Mouse (Mus musculus) midbrain, embryonic 11.5 days (tissue): ENCODE data around the gene Tmem171. TPM values are rescaled to one million over a fixed set of nuclear protein-coding genes. Genes with fewer than 3 reads are reported as not detected.

Experiments
- ATAC-seq: fragments of 200-750 bp; cut with Nextera tagmentation; 2 replicates; pipeline ENCODE4 v1.8.0; 2017; ENCODE audit warnings: moderate TSS enrichment, moderate library complexity; ENCODE audit not compliant: low FRiP score
- DNase-seq: peaks from one replicate; pipeline ENCODE4 v3.0.0; 2015; ENCODE audit warnings: low spot score; ENCODE audit errors: missing footprints
- H3K27ac ChIP-seq: fragments of 300-500 bp; sonication (generic); 2 replicates; pipeline ENCODE4 v1.5.1; 2014; ENCODE audit warnings: low read depth, low read length
- H3K27me3 ChIP-seq: fragments of 300-500 bp; sonication (generic); 2 replicates; pipeline ENCODE4 v1.6.1; 2014; ENCODE audit warnings: mild to moderate bottlenecking, low read length, moderate library complexity, mixed read lengths; ENCODE audit not compliant: control insufficient read depth, insufficient read depth
- H3K36me3 ChIP-seq: fragments of 300-500 bp; sonication (generic); 2 replicates; pipeline ENCODE4 v1.6.1; 2014; ENCODE audit warnings: mild to moderate bottlenecking, low read length, moderate library complexity, mixed read lengths; ENCODE audit not compliant: control insufficient read depth, insufficient read depth
- H3K4me1 ChIP-seq: fragments of 300-500 bp; sonication (generic); 2 replicates; pipeline ENCODE4 v1.6.1; 2014; ENCODE audit warnings: low read length; ENCODE audit not compliant: control insufficient read depth, insufficient read depth
- H3K4me2 ChIP-seq: fragments of 300-500 bp; sonication (generic); 2 replicates; pipeline ENCODE4 v1.6.1; 2014; ENCODE audit warnings: mild to moderate bottlenecking, moderate library complexity
- H3K4me3 ChIP-seq: fragments of 300-500 bp; sonication (generic); 2 replicates; pipeline ENCODE4 v1.5.1; 2014; ENCODE audit warnings: low read depth, low read length
- H3K9ac ChIP-seq: fragments of 300-500 bp; sonication (generic); 2 replicates; pipeline ENCODE4 v1.6.1; 2014; ENCODE audit warnings: low read length
- H3K9me3 ChIP-seq: fragments of 300-500 bp; sonication (generic); 2 replicates; pipeline ENCODE4 v1.6.1; 2016; ENCODE audit warnings: low read length; ENCODE audit not compliant: control insufficient read depth
- WGBS: fragments of 180-500 bp; shearing (Covaris S2); extraction: QIAGEN DNeasy Blood & Tissue Kit; methylation state at CpG from one replicate; pipeline ENCODE4 v1.1.7; 2014; 5-methylcytosine and 5-hydroxymethylcytosine counted together
- polyA plus RNA-seq: library from polyadenylated mRNA; unstranded; fragments of >200 nt; fragmentation: Nextera tagmentation; extraction: Ambion mirVana; gene quantifications from 2 replicates; pipeline ENCODE4 v1.2.1, GENCODE M21; 2014

The Tmem171 gene
- polyA plus RNA-seq, 1 experiment from 2014 or later, result not detected

DNA sequence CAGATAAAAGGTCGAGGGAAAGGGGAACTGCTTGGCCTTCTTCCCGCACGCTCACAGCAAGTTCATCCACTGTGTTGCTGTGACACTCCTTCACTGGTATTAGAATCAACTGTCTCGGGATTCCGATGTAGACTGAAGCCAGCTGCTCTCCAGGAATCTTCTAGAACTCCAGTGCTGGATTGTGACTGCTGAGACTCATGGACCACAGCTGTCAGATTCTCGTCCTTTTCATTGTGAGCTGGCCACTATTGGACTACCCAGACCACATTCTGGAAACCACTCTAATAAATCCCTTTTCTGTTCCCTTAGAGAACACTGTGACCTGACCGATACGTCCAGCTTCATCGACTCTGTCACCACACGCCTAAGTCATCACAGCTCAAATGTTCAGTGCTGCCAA lies 29.4 kb downstream of the Tmem171 start:
- Histone ChIP-seq H3K36me3 (no peaks in the 10 kb centered on the region), H3K27ac (no peak overlapping the region), H3K4me2 (no peak overlapping the region), H3K27me3 (no peaks in the 10 kb centered on the region), H3K9me3 (no peaks in the 10 kb centered on the region), H3K9ac (no peak overlapping the region), H3K4me1 (no peaks in the 10 kb centered on the region), H3K4me3 (no peak overlapping the region)
- WGBS, result 90% methylated on average over 10 of the region's 10 CpGs
- ATAC-seq (no peak), DNase-seq (no peak)

DNA sequence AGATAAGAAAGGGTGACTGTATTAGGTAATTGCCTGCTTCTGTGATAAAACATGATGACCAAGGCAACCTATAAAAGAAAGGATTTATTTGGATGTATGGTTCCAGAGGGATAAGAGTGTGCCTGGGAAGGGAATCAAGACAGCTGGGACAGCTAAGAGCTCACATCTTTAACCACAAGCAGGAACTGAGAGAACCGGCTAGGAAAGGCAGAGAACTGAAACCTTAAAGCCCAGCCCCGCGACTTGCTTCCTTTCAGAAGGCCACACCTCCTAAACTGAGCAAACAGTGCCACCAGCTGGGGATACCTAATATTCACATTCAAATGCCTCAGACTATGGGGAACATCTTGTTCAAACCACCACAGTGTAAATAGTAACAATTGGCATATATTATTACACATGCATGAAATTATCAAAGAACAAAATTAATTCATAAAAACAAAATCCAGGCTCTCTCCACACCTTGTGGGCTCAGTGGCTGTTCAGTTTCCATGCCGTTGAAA lies 32.4 kb downstream of the Tmem171 start:
- Histone ChIP-seq H3K4me3 (no peak overlapping the region), H3K27ac (no peak overlapping the region), H3K9me3 (no peaks in the 10 kb centered on the region), H3K36me3 (no peaks in the 10 kb centered on the region), H3K9ac (no peak overlapping the region), H3K27me3 (no peaks in the 10 kb centered on the region), H3K4me2 (no peak overlapping the region), H3K4me1 (no peaks in the 10 kb centered on the region)
- DNase-seq (no peak), ATAC-seq (no peak)
- WGBS, result 87% methylated on average over 4 of the region's 4 CpGs

DNA sequence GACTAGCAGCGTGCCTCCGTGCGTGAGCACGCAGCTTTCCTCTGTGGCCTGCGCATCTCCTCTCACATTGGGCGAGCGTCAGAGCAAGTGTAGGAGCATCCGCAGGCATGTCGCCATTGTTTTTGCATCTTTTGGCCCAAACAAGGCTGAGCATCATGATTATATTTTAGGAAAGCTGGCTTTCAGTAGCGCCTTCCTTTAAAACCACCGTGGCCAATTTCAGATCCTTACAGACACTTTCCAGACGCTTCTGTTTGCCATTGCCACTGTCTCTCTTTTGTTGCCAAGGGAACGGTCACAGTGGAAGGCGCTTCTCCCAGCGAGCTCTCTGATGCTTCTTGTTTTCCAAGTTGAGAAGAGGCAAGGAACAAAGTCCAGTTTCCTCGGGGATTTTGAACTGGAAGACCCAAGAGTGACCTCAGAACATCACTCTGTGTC lies 38.6 kb downstream of the Tmem171 start:
- Histone ChIP-seq H3K27me3 (no peaks in the 10 kb centered on the region), H3K4me2 (no peak overlapping the region), H3K9ac (no peak overlapping the region), H3K36me3 (no peaks in the 10 kb centered on the region), H3K27ac (no peak overlapping the region), H3K4me1 (no peaks in the 10 kb centered on the region), H3K9me3 (no peaks in the 10 kb centered on the region), H3K4me3 (no peak overlapping the region)
- no peak for ATAC-seq
- 80% methylated on average over 16 of the region's 16 CpGs for WGBS
- DNase-seq, result no peak

DNA sequence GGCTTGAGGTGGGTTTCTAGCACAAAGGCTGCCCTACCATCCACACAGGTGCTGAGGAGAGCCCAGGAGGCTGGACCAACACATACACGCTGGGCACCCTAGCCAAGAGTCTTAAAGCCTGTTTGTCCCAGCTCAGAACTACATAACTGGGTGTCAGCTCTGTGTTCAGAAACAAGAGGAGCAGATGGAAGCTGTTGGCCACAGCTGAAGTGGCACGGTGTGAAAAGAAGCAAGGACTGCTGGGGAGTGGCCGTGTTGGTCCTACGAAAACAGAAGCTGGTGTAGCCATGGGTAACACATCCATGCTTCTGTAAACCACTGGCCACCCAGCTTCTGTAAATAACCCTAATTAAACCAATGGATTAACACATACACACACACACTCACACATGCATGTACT lies 39.3 kb downstream of the Tmem171 start:
- 90% methylated on average over 4 of the region's 4 CpGs for WGBS
- Histone ChIP-seq H3K9me3 (no peaks in the 10 kb centered on the region), H3K9ac (no peak overlapping the region)

DNA sequence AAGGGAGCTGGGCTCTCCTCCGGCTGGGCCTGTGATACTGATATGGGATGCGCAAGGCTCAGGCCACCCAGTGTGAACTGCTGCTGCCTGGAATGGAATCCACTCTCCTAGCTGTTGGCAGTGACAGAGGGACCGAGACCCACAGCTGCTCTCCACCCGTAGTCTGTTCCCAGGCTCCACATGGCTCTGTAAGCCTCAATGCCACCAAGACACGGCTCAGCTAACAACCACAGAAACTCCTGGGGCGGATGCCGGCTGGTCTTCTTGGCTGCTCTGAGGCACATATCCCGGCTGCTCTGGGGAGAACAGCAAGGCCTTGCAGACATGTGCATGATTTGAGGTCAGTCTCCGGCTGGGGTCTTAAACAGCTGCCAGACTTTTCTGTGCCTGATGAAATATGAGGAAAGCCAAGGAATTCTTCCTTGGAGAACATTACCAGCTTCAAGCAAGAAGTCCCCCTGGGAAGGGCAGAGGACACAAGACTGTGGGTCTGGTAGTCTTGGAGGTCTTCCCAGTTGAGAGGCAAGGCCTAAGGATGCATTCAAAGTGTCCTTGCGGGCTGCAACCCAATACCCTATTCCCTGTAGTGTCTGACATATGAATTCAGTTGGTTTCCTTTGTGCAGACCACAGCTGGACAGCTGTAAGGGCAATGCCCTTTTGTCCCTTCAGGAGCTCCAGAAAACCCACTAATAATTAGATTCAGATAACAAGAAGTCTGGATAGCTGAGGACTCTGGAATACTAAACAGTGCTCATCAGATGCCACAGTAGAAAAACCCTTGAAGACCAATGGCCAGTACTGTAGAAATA lies 40.3 kb downstream of the Tmem171 start:
- Histone ChIP-seq H3K4me1 (no peaks in the 10 kb centered on the region), H3K9ac (no peak overlapping the region), H3K36me3 (no peaks in the 10 kb centered on the region), H3K4me3 (no peak overlapping the region), H3K27ac (no peak overlapping the region), H3K27me3 (no peaks in the 10 kb centered on the region), H3K4me2 (no peak overlapping the region), H3K9me3 (no peaks in the 10 kb centered on the region)
- no peak for DNase-seq
- ATAC-seq, result no peak
- WGBS, result 82% methylated on average over 10 of the region's 10 CpGs

More for the DNA sequence above, 39.3 kb downstream of the Tmem171 start:
- Histone ChIP-seq H3K27ac (no peak overlapping the region), H3K4me3 (no peak overlapping the region), H3K27me3 (no peaks in the 10 kb centered on the region), H3K36me3 (no peaks in the 10 kb centered on the region), H3K4me2 (no peak overlapping the region), H3K4me1 (no peaks in the 10 kb centered on the region)
- ATAC-seq, result no peak
- DNase-seq, result no peak

DNA sequence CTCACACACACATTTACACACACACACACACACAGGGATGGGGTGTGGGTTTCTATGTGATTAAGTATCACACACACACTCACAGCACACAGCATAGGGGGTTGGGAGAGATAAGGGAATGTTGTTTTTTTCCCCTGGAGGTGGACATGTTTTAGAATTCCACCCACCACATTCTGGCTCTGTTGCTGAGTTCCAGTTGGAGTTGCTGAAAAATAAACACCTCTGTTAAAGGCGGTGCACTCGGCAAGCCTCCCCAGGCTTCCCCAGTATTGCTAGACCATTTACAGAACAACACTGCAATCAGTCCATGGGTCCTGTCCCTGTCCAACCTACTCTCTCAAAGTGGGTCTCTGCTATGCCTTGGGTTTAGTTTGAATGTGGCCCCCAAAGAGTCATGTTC lies 42.4 kb downstream of the Tmem171 start:
- H3K4me3 ChIP-seq, result no peak overlapping the region

DNA sequence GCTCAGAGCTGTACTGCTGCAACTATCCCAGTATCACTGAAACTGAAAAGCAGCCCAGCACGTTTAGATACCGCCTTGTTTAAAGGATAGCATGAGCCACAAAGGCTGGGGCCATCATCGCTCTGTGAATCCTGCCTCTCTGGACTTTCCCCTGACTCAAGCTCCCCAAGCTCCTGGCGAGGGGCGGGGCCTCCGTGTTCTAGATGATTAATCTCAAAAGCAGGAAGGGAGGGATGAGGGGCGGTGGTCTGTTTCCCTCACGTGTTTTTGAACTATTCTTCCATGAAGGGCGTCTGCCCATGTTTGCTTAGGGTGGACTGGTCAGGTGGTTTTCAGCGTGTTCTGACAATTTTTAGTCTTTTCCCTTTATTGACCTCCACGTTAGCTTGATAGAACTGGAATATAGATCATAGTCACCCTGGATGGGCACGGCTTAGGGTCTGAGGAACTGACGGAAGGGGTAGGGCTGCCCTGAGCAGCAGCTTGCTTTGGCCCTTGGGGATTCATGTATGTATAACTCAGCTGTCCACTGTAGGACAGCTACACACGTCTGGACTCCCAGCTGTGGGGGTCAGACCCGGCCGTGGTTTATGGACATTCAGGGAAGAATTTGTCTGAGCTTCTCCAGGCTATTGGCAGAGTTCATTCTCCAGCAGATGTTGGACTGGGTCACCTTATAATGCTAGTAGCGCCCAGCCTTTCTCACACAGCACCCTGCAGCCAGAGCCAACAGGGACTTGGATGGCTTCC lies 43.2 kb downstream of the Tmem171 start:
- DNase-seq (no peak), ATAC-seq (no peak)
- H3K27ac ChIP-seq, result no peak overlapping the region
- no peak overlapping the region for H3K4me3 ChIP-seq
- H3K9ac ChIP-seq, result no peak overlapping the region
- no peaks in the 10 kb centered on the region for H3K4me1 ChIP-seq
- no peaks in the 10 kb centered on the region for H3K9me3 ChIP-seq
- WGBS, result 74% methylated on average over 17 of the region's 17 CpGs
- no peak overlapping the region for H3K4me2 ChIP-seq
- no peaks in the 10 kb centered on the region for H3K27me3 ChIP-seq
- no peaks in the 10 kb centered on the region for H3K36me3 ChIP-seq

More for the DNA sequence above, 42.4 kb downstream of the Tmem171 start:
- Histone ChIP-seq H3K27ac (no peak overlapping the region), H3K36me3 (no peaks in the 10 kb centered on the region), H3K4me2 (no peak overlapping the region), H3K9me3 (no peaks in the 10 kb centered on the region), H3K4me1 (no peaks in the 10 kb centered on the region), H3K9ac (no peak overlapping the region), H3K27me3 (no peaks in the 10 kb centered on the region)
- ATAC-seq (no peak), DNase-seq (no peak)
- WGBS, result 89% methylated on average over 2 of the region's 2 CpGs

DNA sequence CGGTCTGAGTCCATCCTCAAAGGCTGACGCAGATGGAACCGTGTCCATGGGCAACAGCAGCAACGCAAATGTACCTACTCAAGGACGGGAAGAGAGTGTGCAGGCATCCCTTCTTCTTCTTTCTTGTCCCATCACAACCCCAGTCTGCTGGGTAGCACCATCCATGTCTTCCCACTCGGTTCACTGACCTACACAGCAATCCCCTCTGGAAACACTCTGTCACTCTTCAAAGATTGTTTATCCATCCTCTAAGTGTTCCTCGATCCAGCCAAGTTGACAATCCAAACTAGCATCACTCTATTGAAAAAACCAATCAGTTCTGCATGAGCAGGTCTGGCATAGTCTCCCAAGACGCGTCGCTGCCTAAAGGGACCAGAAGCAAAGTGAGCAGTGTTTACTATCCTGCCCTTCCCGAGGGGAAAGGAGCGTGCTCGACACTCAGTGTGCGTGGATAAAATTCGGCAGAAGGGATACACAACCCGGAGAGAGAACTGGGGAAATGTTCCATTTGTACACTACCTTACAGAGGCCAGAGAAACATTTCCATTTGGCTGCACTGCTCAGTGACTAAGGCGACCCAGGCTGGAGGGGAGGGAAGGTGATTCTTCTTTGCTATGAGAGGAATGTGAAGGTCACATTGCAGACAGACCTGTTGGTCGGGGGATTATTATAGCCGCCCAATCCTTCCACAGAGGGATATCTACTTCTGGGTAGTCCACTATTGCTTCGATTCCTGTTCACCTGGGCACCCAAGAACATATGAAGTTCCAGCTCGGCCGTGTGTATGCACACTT lies 46.7 kb downstream of the Tmem171 start:
- Histone ChIP-seq H3K4me1 (no peaks in the 10 kb centered on the region), H3K4me3 (no peak overlapping the region), H3K9ac (no peak overlapping the region), H3K36me3 (no peaks in the 10 kb centered on the region), H3K4me2 (no peak overlapping the region), H3K9me3 (no peaks in the 10 kb centered on the region), H3K27ac (no peak overlapping the region), H3K27me3 (no peaks in the 10 kb centered on the region)
- 90% methylated on average over 22 of the region's 22 CpGs for WGBS
- DNase-seq, result no peak
- no peak for ATAC-seq
